Mouse (Mus musculus): ENCODE measurements at regions not wholly inside any gene's neighbourhood (a gene's known extent, or its start where the extent isn't known, plus 50 kb on each side); places are given as distances from the start of the nearest gene placed in this dataset.
"Not testable (repeated sequence)": the region's sequence is repeated elsewhere in the genome, so short reads cannot be mapped to it uniquely, and the experiment has no call there.

DNA sequence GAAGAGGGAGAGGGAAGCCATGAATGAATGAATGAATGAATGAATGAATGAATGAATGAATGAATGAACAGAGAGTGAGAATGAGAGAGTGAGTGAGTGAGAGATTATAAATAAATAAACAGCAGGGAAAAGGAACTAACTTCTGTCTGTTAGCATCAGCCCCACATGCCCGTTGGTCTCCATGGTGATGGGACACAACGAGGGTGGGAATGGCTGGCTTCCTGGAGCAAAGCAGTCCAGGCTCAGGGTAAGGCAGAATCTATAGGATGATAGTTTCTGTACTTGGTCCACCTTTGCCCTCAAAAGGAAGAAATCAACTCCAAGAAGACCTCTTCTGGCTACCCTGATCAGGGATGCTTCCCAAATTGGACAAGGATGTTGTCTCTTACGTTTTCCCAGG is 212.2 kb downstream of the Zfp619 start:
- WGBS = 57% methylated on average over 3 of the region's 3 CpGs

DNA sequence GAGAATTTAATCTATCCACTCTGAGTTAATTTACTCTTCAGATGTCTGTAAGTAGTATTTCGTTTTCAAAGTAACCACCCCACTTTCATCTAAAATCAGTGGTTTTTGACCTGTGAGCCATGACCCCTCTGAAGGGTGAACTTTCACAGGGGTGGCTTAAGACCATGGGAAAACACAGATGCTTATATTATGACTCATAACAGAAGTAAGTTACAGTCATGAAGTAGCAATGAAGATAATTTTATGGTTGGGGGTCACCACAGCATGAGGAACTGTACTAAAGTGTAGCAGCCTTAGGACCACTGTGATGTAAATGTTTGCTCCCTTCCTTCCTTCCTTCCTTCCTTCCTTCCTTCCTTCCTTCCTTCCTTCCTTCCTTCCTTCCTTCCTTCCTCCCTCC is 215.2 kb downstream of the Zfp619 start:
- Histone ChIP-seq H3K36me3 (no peaks in the 10 kb centered on the region), H3K4me3 (no peak overlapping the region), H3K9me3 (replicated peaks) (no peaks in the 10 kb centered on the region), H3K4me2 (no peak overlapping the region), H3K27me3 (no peaks in the 10 kb centered on the region), H3K4me1 (replicated peaks) (no peaks in the 10 kb centered on the region), H3K9ac (no peak overlapping the region), H3K27ac (no peak overlapping the region)
- WGBS = 55% methylated on average over 1 of the region's 1 CpGs
- no peak for ATAC-seq (replicated peaks; ENCODE audit: insufficient number of reproducible peaks, insufficient read depth, low FRiP score, low read depth)

More for the DNA sequence above, 212.2 kb downstream of the Zfp619 start:
- no peaks in the 10 kb centered on the region for H3K27me3 ChIP-seq
- no peak overlapping the region for H3K4me2 ChIP-seq
- H3K9me3 ChIP-seq (replicated peaks) = no peaks in the 10 kb centered on the region
- H3K36me3 ChIP-seq = no peaks in the 10 kb centered on the region
- no peak overlapping the region for H3K4me3 ChIP-seq
- no peaks in the 10 kb centered on the region for H3K4me1 ChIP-seq (replicated peaks)
- no peak overlapping the region for H3K9ac ChIP-seq
- no peak overlapping the region for H3K27ac ChIP-seq
- ATAC-seq (replicated peaks; ENCODE audit: insufficient number of reproducible peaks, insufficient read depth, low FRiP score, low read depth) = no peak

DNA sequence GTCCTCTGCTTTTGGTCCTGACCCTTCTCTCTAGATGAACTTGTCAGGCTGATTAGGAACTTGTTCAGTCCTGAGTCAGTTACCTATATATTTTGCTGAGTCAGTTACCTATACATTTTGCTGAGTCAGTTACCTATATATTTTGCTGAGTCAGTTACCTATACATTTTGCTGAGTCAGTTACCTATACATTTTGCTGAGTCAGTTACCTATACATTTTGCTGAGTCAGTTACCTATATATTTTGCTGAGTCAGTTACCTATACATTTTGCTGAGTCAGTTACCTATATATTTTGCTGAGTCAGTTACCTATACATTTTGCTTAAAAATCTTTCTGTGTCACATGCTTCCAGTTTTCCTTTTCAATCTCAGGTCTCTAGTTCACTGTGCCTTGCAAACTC is 230.8 kb downstream of the Zfp619 start:
- not testable (repeated sequence) for H3K4me3 ChIP-seq; H3K4me1 ChIP-seq (replicated peaks); ATAC-seq (replicated peaks; ENCODE audit: insufficient number of reproducible peaks, insufficient read depth, low FRiP score, low read depth); H3K27ac ChIP-seq; H3K9ac ChIP-seq; H3K36me3 ChIP-seq; H3K4me2 ChIP-seq; H3K27me3 ChIP-seq; H3K9me3 ChIP-seq (replicated peaks)

DNA sequence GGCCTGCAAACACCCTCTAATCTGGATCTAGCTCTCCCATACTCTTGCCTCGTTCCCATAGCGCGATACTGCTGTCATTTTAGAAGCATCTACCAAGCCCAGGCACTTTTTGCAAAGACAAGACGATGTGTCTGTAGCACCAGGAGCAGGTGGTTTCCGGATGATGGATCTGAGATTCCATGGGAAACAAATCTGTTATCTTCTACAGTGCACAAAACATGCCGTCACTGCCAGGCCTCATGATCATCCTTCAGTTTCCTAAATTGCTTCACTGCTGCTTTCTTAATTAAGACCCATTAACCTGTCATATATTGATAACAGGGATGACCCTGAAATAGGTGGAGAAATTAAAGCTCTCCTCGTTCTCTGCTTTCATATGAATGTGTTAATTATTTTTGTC is 232.9 kb downstream of the Zfp619 start:
- H3K9ac ChIP-seq = no peak overlapping the region
- no peaks in the 10 kb centered on the region for H3K9me3 ChIP-seq (replicated peaks)
- 74% methylated on average over 7 of the region's 7 CpGs for WGBS
- H3K36me3 ChIP-seq = no peaks in the 10 kb centered on the region
- H3K27ac ChIP-seq = no peak overlapping the region
- no peak for ATAC-seq (replicated peaks; ENCODE audit: insufficient number of reproducible peaks, insufficient read depth, low FRiP score, low read depth)
- H3K4me3 ChIP-seq = no peak overlapping the region
- no peaks in the 10 kb centered on the region for H3K4me1 ChIP-seq (replicated peaks)
- no peak overlapping the region for H3K4me2 ChIP-seq
- no peaks in the 10 kb centered on the region for H3K27me3 ChIP-seq

DNA sequence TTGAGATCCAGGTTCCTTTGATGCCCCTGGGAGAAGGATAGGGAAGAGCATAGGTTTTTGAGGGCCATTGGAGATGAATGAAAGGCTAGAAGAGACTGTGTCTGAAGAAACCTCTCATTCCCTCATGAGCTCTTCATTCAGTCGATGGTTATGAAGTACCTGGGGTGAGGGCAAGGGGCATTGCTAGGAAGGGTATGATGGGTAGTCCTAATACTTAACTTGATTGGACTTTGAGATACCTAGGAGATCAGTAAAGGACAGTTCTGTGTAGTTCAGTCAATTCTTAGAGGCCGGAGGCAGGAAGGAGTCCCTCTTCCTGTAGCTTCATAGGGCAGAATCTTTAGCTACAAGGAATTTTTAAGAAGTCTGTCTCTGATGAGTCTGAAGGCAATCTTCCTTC is 246.8 kb downstream of the Zfp619 start:
- no peaks in the 10 kb centered on the region for H3K36me3 ChIP-seq
- WGBS = 69% methylated on average over 2 of the region's 2 CpGs
- H3K9me3 ChIP-seq (replicated peaks) = no peaks in the 10 kb centered on the region
- H3K4me2 ChIP-seq = no peak overlapping the region
- no peaks in the 10 kb centered on the region for H3K4me1 ChIP-seq (replicated peaks)
- no peak overlapping the region for H3K9ac ChIP-seq
- no peak overlapping the region for H3K4me3 ChIP-seq
- no peak for ATAC-seq (replicated peaks; ENCODE audit: insufficient number of reproducible peaks, insufficient read depth, low FRiP score, low read depth)
- no peak overlapping the region for H3K27ac ChIP-seq
- no peaks in the 10 kb centered on the region for H3K27me3 ChIP-seq

DNA sequence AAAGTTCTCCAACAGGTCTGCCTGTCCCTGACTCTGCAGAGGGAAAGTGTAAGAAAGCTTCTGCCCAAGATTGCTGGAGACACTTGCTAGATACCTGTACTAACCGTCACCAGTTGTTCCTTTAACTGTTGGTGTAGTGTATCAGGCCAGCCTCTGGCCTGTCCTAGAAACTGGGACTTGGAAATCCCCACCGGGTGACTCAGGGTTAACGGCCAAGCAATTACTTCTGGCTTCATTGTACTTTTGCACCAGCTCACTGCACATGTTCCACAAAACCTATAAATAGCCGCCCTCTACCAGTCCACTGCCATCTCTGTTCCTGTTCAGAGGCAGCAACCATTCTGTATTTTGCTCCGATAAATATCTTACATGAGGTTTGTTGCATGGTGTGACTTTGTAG is 247.5 kb downstream of the Zfp619 start:
- Histone ChIP-seq H3K9ac (no peak overlapping the region), H3K27me3 (no peaks in the 10 kb centered on the region), H3K9me3 (replicated peaks) (no peaks in the 10 kb centered on the region), H3K27ac (no peak overlapping the region), H3K4me1 (replicated peaks) (no peaks in the 10 kb centered on the region), H3K4me2 (no peak overlapping the region), H3K4me3 (no peak overlapping the region), H3K36me3 (no peaks in the 10 kb centered on the region)
- no peak for ATAC-seq (replicated peaks; ENCODE audit: insufficient number of reproducible peaks, insufficient read depth, low FRiP score, low read depth)
- 67% methylated on average over 5 of the region's 5 CpGs for WGBS

DNA sequence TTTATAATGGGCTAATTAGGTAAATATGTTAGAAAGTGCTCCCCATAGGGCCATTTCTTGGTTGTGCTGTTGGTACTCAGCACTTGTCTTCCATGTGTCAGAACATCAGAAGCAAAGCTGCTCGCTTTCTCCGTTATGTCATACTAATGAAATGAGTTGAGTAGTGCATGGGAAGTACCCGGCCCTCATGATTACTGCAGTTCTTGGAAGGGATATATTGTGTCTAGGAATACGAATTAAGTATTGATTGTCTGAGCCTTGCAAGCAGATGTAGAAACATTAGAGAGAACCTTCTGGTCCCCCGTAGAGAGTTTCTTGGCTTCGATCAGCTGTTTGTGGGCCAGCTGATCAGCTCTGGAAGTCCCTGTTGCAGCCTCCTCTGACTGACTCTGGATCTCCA is 255.7 kb downstream of the Zfp619 start:
- Histone ChIP-seq H3K4me2 (no peak overlapping the region), H3K4me1 (replicated peaks) (no peaks in the 10 kb centered on the region), H3K9me3 (replicated peaks) (no peaks in the 10 kb centered on the region), H3K4me3 (no peak overlapping the region), H3K9ac (no peak overlapping the region), H3K27me3 (no peaks in the 10 kb centered on the region), H3K27ac (no peak overlapping the region), H3K36me3 (no peaks in the 10 kb centered on the region)
- no peak for ATAC-seq (replicated peaks; ENCODE audit: insufficient number of reproducible peaks, insufficient read depth, low FRiP score, low read depth)
- WGBS = 86% methylated on average over 6 of the region's 6 CpGs

DNA sequence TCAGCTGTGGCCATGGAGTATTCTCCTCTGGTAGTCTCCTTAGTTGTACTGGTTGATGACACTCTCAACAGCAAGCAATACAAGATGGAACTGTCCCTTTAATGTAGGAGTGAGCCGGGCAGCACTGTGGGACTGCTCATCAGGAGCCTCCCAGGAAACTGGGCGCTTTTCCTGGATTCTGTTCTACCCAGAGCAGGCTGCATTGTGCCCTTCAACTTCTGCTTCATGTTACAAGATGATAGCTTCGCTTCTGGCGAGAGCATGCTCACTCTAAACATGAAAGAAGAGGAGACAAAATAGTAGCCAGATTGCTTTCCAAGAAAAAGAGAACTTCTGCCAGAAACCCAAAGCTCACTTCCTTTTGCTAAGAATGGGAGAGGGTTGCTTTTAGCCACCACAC is 271.8 kb downstream of the Zfp619 start:
- 47% methylated on average over 4 of the region's 4 CpGs for WGBS
- Histone ChIP-seq H3K4me3 (no peak overlapping the region), H3K27ac (no peak overlapping the region), H3K4me1 (replicated peaks) (no peaks in the 10 kb centered on the region), H3K4me2 (no peak overlapping the region), H3K9ac (no peak overlapping the region), H3K9me3 (replicated peaks) (no peaks in the 10 kb centered on the region), H3K36me3 (no peaks in the 10 kb centered on the region), H3K27me3 (no peaks in the 10 kb centered on the region)
- no peak for ATAC-seq (replicated peaks; ENCODE audit: insufficient number of reproducible peaks, insufficient read depth, low FRiP score, low read depth)

DNA sequence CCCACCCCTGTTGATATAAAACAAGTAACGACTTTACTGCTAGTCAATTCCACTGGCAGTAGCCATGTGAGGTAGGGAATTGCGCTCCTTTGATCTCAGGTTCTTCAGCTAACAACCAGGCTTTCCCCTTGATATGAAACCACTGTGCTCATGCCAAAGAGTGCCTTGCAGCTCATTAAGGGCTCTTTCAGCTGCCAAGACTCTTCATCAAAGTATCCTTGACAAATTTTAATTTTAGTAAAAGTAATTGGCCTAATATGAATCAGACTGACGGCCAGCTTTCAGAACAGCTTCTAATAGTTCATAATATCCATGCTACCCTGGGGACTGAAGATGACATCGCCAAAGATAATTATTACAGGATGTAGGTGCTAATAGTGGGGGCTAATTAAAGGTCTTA is 272.3 kb downstream of the Zfp619 start:
- no peak overlapping the region for H3K4me3 ChIP-seq
- no peaks in the 10 kb centered on the region for H3K36me3 ChIP-seq
- no peaks in the 10 kb centered on the region for H3K27me3 ChIP-seq
- no peak overlapping the region for H3K9ac ChIP-seq
- no peaks in the 10 kb centered on the region for H3K9me3 ChIP-seq (replicated peaks)
- H3K27ac ChIP-seq = no peak overlapping the region
- no peak for ATAC-seq (replicated peaks; ENCODE audit: insufficient number of reproducible peaks, insufficient read depth, low FRiP score, low read depth)
- no peaks in the 10 kb centered on the region for H3K4me1 ChIP-seq (replicated peaks)
- 79% methylated on average over 4 of the region's 4 CpGs for WGBS
- H3K4me2 ChIP-seq = no peak overlapping the region

DNA sequence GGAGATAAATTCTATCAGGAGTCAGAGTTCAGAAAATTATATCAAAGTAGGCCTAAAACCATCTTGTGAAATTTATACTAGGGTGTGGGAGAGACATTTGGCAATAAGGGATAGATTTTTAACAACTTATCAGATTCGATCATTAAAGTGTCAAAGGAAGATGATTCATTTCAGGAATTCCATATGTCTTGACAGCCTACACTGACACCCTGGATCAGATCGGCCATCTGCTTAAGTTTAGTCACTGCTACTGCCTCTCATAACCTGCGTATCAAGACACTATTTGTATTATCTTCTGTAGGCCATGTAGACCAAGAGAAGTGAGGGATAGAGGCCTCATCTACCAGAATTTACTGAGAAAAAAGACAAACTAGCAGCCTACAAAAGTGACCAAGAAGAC is 277.2 kb downstream of the Zfp619 start:
- Histone ChIP-seq H3K4me1 (replicated peaks) (no peaks in the 10 kb centered on the region), H3K4me3 (no peak overlapping the region), H3K36me3 (no peaks in the 10 kb centered on the region), H3K9me3 (replicated peaks) (no peaks in the 10 kb centered on the region), H3K4me2 (no peak overlapping the region), H3K27me3 (no peaks in the 10 kb centered on the region), H3K9ac (no peak overlapping the region), H3K27ac (no peak overlapping the region)
- ATAC-seq (replicated peaks; ENCODE audit: insufficient number of reproducible peaks, insufficient read depth, low FRiP score, low read depth) = no peak
- 78% methylated on average over 3 of the region's 3 CpGs for WGBS

DNA sequence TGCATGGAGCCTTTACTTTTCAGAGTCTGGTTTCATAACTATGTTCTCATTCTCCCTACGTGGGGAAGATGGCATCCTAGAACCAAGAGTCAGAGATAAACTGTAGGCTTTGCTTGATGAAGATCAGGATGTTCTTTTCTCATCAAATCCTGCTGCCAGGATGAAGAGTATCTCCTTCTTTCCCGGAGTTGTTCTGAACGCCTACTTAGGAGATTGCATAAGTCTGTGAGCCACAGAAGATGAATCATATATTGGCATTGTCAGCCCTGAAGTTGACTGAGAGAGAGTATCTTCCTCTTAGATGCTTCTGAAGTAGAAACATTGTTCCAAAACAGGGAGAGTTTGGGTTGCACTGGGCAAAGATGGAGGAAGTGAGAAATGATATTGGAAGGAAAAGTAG is 286.7 kb downstream of the Zfp619 start:
- H3K9me3 ChIP-seq (replicated peaks) = no peaks in the 10 kb centered on the region
- no peak overlapping the region for H3K4me2 ChIP-seq
- ATAC-seq (replicated peaks; ENCODE audit: insufficient number of reproducible peaks, insufficient read depth, low FRiP score, low read depth) = no peak
- no peaks in the 10 kb centered on the region for H3K36me3 ChIP-seq
- H3K4me3 ChIP-seq = no peak overlapping the region
- 69% methylated on average over 3 of the region's 3 CpGs for WGBS
- H3K9ac ChIP-seq = no peak overlapping the region
- H3K4me1 ChIP-seq (replicated peaks) = no peaks in the 10 kb centered on the region
- H3K27me3 ChIP-seq = no peaks in the 10 kb centered on the region
- no peak overlapping the region for H3K27ac ChIP-seq

DNA sequence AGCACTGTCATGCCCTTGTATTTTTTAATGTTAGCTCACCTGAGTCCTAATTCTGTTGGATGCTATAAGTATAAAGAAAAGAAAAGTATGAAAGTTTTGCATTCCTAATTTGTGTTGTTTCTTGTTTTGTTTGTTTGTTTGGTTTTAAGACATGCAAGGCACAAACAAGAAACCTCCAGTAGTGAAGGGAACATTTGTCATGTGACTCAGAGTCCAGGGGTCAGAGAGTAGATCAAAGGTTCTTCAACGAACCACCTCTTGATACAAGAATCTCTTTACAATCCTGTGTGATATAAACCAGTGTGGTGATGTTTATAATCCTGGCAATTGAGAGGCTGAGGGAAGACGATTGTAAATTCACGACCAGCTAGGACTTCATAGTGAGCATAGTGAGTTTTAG is 300.5 kb downstream of the Zfp619 start:
- Histone ChIP-seq H3K4me1 (replicated peaks) (no peaks in the 10 kb centered on the region), H3K36me3 (no peaks in the 10 kb centered on the region), H3K27ac (no peak overlapping the region), H3K4me2 (no peak overlapping the region), H3K27me3 (no peaks in the 10 kb centered on the region), H3K4me3 (no peak overlapping the region), H3K9ac (no peak overlapping the region), H3K9me3 (replicated peaks) (no peaks in the 10 kb centered on the region)
- ATAC-seq (replicated peaks; ENCODE audit: insufficient number of reproducible peaks, insufficient read depth, low FRiP score, low read depth) = no peak
- WGBS = 60% methylated on average over 3 of the region's 3 CpGs

Measured in heart, embryonic 15.5 days (tissue).